Mouse (Mus musculus) kidney, embryonic 16.5 days (tissue): Measurements from ENCODE around the gene Mycbpap. TPM values are rescaled to one million over a fixed set of nuclear protein-coding genes. Genes with fewer than 3 reads are reported as not detected.

ENCODE experiments used
- ATAC-seq: fragments of 200-750 bp; cut with Nextera tagmentation; 2 replicates; pipeline ENCODE4 v1.8.0; 2017; ENCODE audit warnings: moderate TSS enrichment; ENCODE audit not compliant: low FRiP score, low TSS enrichment
- H3K27ac ChIP-seq: fragments of 300-500 bp; sonication (generic); 2 replicates; pipeline ENCODE4 v1.5.1; 2014; ENCODE audit warnings: low read length
- H3K27me3 ChIP-seq: fragments of 300-500 bp; sonication (generic); 2 replicates; pipeline ENCODE4 v1.6.1; 2014; ENCODE audit warnings: low read length, control low read depth, mixed read lengths; ENCODE audit not compliant: insufficient read depth
- H3K36me3 ChIP-seq: fragments of 300-500 bp; sonication (generic); 2 replicates; pipeline ENCODE4 v1.6.1; 2014; ENCODE audit warnings: low read length, control low read depth, mixed read lengths; ENCODE audit not compliant: insufficient read depth
- H3K4me1 ChIP-seq: fragments of 300-500 bp; sonication (generic); 2 replicates; pipeline ENCODE4 v1.6.1; 2014; ENCODE audit warnings: low read length, control low read depth, mixed read lengths; ENCODE audit not compliant: insufficient read depth
- H3K4me2 ChIP-seq: fragments of 300-500 bp; sonication (generic); replicated peaks from 2 replicates; pipeline ENCODE4 v1.6.1; 2014; ENCODE audit warnings: low read depth, low read length
- H3K4me3 ChIP-seq: fragments of 300-500 bp; sonication (generic); 2 replicates; pipeline ENCODE4 v1.5.1; 2014; ENCODE audit warnings: mild to moderate bottlenecking, low read length
- H3K9ac ChIP-seq: fragments of 300-500 bp; sonication (generic); replicated peaks from 2 replicates; pipeline ENCODE4 v1.6.1; 2014; ENCODE audit warnings: low read length
- H3K9me3 ChIP-seq: fragments of 300-500 bp; sonication (generic); 2 replicates; pipeline ENCODE4 v1.6.1; 2016; ENCODE audit warnings: low read length, control low read depth
- WGBS: fragments of 180-500 bp; shearing (Covaris S2); extraction: QIAGEN DNeasy Blood & Tissue Kit; methylation state at CpG from one replicate; pipeline ENCODE4 v1.1.7; 2014; 5-methylcytosine and 5-hydroxymethylcytosine counted together
- polyA plus RNA-seq: library from polyadenylated mRNA; unstranded; fragments of >200 nt; fragmentation: Nextera tagmentation; extraction: Ambion mirVana; gene quantifications from 2 replicates; pipeline ENCODE4 v1.2.1, GENCODE M21; 2015

Mycbpap gene
- polyA plus RNA-seq, 1 experiment from 2014 or later, result 5.1 TPM

GRCm38 (mm10) chr11:94472916-94473706 is 48.4 kb downstream of the Mycbpap start:
- Histone ChIP-seq H3K27ac (peak overlapping the region; percentile 84), H3K36me3 (no peaks in the 10 kb centered on the region), H3K9me3 (no peaks in the 10 kb centered on the region), H3K9ac (peak overlapping the region; percentile 81), H3K4me1 (peaks cover 73% of the 10 kb centered on the region), H3K27me3 (peaks cover 27% of the 10 kb centered on the region), H3K4me3 (peak overlapping the region; percentile 77), H3K4me2 (peak overlapping the region; percentile 98)
- ATAC-seq, result no peak
- under 1% methylated on average over 42 of the region's 52 CpGs for WGBS

- 0 out of 2 replicates have a peak overlapping the region, but pooled peaks have one; percentile 84 for H3K27ac ChIP-seq
- ATAC-seq, result no peak
- H3K9ac ChIP-seq, result peak overlapping the region; percentile 81
- no peaks in the 10 kb centered on the region for H3K9me3 ChIP-seq
- no peaks in the 10 kb centered on the region for H3K36me3 ChIP-seq
- H3K4me2 ChIP-seq, result peak overlapping the region; percentile 98
- peak overlapping the region; percentile 77 for H3K4me3 ChIP-seq
- H3K27me3 ChIP-seq, result peaks cover 24% of the 10 kb centered on the region
- peaks cover 78% of the 10 kb centered on the region for H3K4me1 ChIP-seq
- 0% methylated on average over 15 of the region's 15 CpGs for WGBS
These were observed 49.0 kb downstream of the Mycbpap start for GRCm38 (mm10) chr11:94472585-94472915.

GRCm38 (mm10) chr11:94471740-94472584 is 49.6 kb downstream of the Mycbpap start:
- Histone ChIP-seq H3K27ac (no peak overlapping the region; the same call in 1 of the 2 replicates), H3K4me1 (peaks cover 84% of the 10 kb centered on the region), H3K36me3 (no peaks in the 10 kb centered on the region), H3K27me3 (peaks cover 22% of the 10 kb centered on the region; the same call in 1 of the 2 replicates), H3K9me3 (no peaks in the 10 kb centered on the region), H3K4me3 (peak overlapping the region; percentile 77), H3K9ac (peak overlapping the region; percentile 81), H3K4me2 (peak overlapping the region; percentile 98)
- WGBS, result 6% methylated on average over 16 of the region's 17 CpGs
- no peak for ATAC-seq

- Histone ChIP-seq H3K4me1 (peaks cover 78% of the 10 kb centered on the region), H3K36me3 (no peaks in the 10 kb centered on the region), H3K27ac (peak overlapping the region; percentile 48; the same call in 1 of the 2 replicates), H3K9me3 (no peaks in the 10 kb centered on the region), H3K4me2 (peak overlapping the region; percentile 98; the same call in 1 of the 2 replicates), H3K4me3 (no peak overlapping the region), H3K27me3 (peaks cover 17% of the 10 kb centered on the region; the same call in 1 of the 2 replicates), H3K9ac (0 out of 2 replicates have a peak overlapping the region, but pooled peaks have one; percentile 17)
- WGBS, result 35% methylated on average over 7 of the region's 7 CpGs
- ATAC-seq, result no peak
These were observed 51.2 kb downstream of the Mycbpap start for GRCm38 (mm10) chr11:94470391-94470790.

GRCm38 (mm10) chr11:94469136-94470064 is 52.1 kb downstream of the Mycbpap start:
- H3K27me3 ChIP-seq, result peaks cover 12% of the 10 kb centered on the region; the same call in 1 of the 2 replicates
- H3K4me3 ChIP-seq, result no peak overlapping the region
- H3K36me3 ChIP-seq, result no peaks in the 10 kb centered on the region
- no peak overlapping the region for H3K4me2 ChIP-seq
- WGBS, result 48% methylated on average over 9 of the region's 9 CpGs
- H3K9ac ChIP-seq, result peak overlapping the region; percentile 15; the same call in 1 of the 2 replicates
- ATAC-seq, result no peak
- H3K4me1 ChIP-seq, result peaks cover 76% of the 10 kb centered on the region
- no peaks in the 10 kb centered on the region for H3K9me3 ChIP-seq
- H3K27ac ChIP-seq, result peak overlapping the region; percentile 9; the same call in 1 of the 2 replicates

GRCm38 (mm10) chr11:94468582-94469064 is 52.9 kb downstream of the Mycbpap start:
- Histone ChIP-seq H3K4me2 (no peak overlapping the region), H3K4me1 (peaks cover 72% of the 10 kb centered on the region), H3K4me3 (no peak overlapping the region), H3K27me3 (peaks cover 12% of the 10 kb centered on the region; the same call in 1 of the 2 replicates), H3K27ac (no peak overlapping the region), H3K36me3 (no peaks in the 10 kb centered on the region), H3K9me3 (no peaks in the 10 kb centered on the region), H3K9ac (no peak overlapping the region)
- ATAC-seq, result no peak
- 29% methylated on average over 4 of the region's 4 CpGs for WGBS

- H3K4me1 ChIP-seq, result peaks cover 58% of the 10 kb centered on the region
These were observed 55.1 kb downstream of the Mycbpap start for GRCm38 (mm10) chr11:94466333-94466855.

GRCm38 (mm10) chr11:94464170-94464569 is 57.4 kb downstream of the Mycbpap start:
- H3K27me3 ChIP-seq, result no peaks in the 10 kb centered on the region
- H3K4me2 ChIP-seq, result no peak overlapping the region
- ATAC-seq, result no peak
- no peak overlapping the region for H3K9ac ChIP-seq
- H3K9me3 ChIP-seq, result no peaks in the 10 kb centered on the region
- peaks cover 43% of the 10 kb centered on the region for H3K4me1 ChIP-seq
- 18% methylated on average over 2 of the region's 2 CpGs for WGBS
- no peak overlapping the region for H3K4me3 ChIP-seq
- no peak overlapping the region for H3K27ac ChIP-seq
- H3K36me3 ChIP-seq, result no peaks in the 10 kb centered on the region

More at GRCm38 (mm10) chr11:94466333-94466855, 55.1 kb downstream of the Mycbpap start:
- no peak overlapping the region for H3K4me3 ChIP-seq
- WGBS, result 91% methylated on average over 17 of the region's 17 CpGs
- no peaks in the 10 kb centered on the region for H3K9me3 ChIP-seq
- no peak for ATAC-seq
- H3K9ac ChIP-seq, result no peak overlapping the region
- H3K27ac ChIP-seq, result no peak overlapping the region
- no peaks in the 10 kb centered on the region for H3K36me3 ChIP-seq
- peaks cover 5% of the 10 kb centered on the region; the same call in 1 of the 2 replicates for H3K27me3 ChIP-seq
- no peak overlapping the region for H3K4me2 ChIP-seq
